Mouse (Mus musculus) thymus, adult 2 months (tissue): ENCODE results near the gene Dnah2. TPM values are rescaled to one million over a fixed set of nuclear protein-coding genes. Genes with fewer than 3 reads are reported as not detected.
"Not testable (repeated sequence)": the region's sequence is repeated elsewhere in the genome, so short reads cannot be mapped to it uniquely, and the experiment has no call there.

ENCODE experiments used
- DNase-seq: peaks from one replicate; pipeline ENCODE4 v3.0.0; 2021
- H3K27ac ChIP-seq: fragments of 200-500 bp; 2 replicates; pipeline ENCODE4 v1.5.1; 2012; ENCODE audit warnings: low read length, control low read depth; ENCODE audit not compliant: control insufficient read depth, insufficient read depth
- H3K27me3 ChIP-seq: fragments of 200-500 bp; 2 replicates; pipeline ENCODE4 v1.6.1; 2012; ENCODE audit warnings: mild to moderate bottlenecking, low read length, moderate library complexity, mixed read lengths; ENCODE audit not compliant: control insufficient read depth, insufficient read depth
- H3K36me3 ChIP-seq: fragments of 200-500 bp; 2 replicates; pipeline ENCODE4 v1.6.1; 2012; ENCODE audit warnings: mild to moderate bottlenecking, low read length, moderate library complexity; ENCODE audit not compliant: control insufficient read depth, insufficient read depth
- H3K4me1 ChIP-seq: fragments of 200-500 bp; replicated peaks from 2 replicates; pipeline ENCODE4 v1.6.1; 2012; ENCODE audit warnings: low read length; ENCODE audit not compliant: control insufficient read depth, insufficient read depth
- H3K4me3 ChIP-seq: fragments of 200-500 bp; 2 replicates; pipeline ENCODE4 v1.5.1; 2012; ENCODE audit warnings: mild to moderate bottlenecking, low read length, control low read depth, moderate library complexity; ENCODE audit not compliant: control insufficient read depth, insufficient read depth
- CTCF ChIP-seq: fragments of 200-500 bp; IDR thresholded peaks from 2 replicates; pipeline ENCODE4 v1.5.1; 2012; ENCODE audit warnings: mild to moderate bottlenecking, control low read depth, low read length, moderate library complexity, borderline replicate concordance; ENCODE audit not compliant: control insufficient read depth, poor library complexity, insufficient read depth; ENCODE audit errors: extremely low read depth
- POLR2A ChIP-seq: fragments of 200-500 bp; IDR thresholded peaks from 2 replicates; pipeline ENCODE4 v1.6.1; 2012; ENCODE audit warnings: mild to moderate bottlenecking, low read length, control low read depth, moderate library complexity; ENCODE audit not compliant: control insufficient read depth, poor library complexity, insufficient read depth; ENCODE audit errors: extremely low read depth
- WGBS: fragments of 180-500 bp; shearing (Covaris S2); methylation state at CpG from one replicate; pipeline ENCODE4 v1.1.7; 2018; 5-methylcytosine and 5-hydroxymethylcytosine counted together
- polyA plus RNA-seq: library from polyadenylated mRNA; depleted of rRNA; stranded (reverse); fragments of >200 nt; gene quantifications from 2 replicates; pipeline ENCODE4 v1.2.3, GENCODE M21; 2012

Dnah2 gene
- polyA plus RNA-seq, 1 experiment = 0.39 TPM

- DNase-seq = no peak
- no peak overlapping the region for H3K4me3 ChIP-seq
- TF ChIP-seq CTCF (no peak), POLR2A (no peak)
- H3K27ac ChIP-seq = no peak overlapping the region
- WGBS = 97% methylated on average over 66 of the region's 66 CpGs
- peaks cover 38% of the 10 kb centered on the region for H3K36me3 ChIP-seq
- H3K4me1 ChIP-seq = peaks cover 15% of the 10 kb centered on the region
- no peaks in the 10 kb centered on the region for H3K27me3 ChIP-seq
Measured at GRCm38 (mm10) chr11:69399201-69400082, 149.5 kb downstream of the Dnah2 start.

GRCm38 (mm10) chr11:69398486-69399200, 150.3 kb downstream of the Dnah2 start:
- no peak for TF ChIP-seq CTCF
- no peak for TF ChIP-seq POLR2A
- Histone ChIP-seq H3K4me3 (no peak overlapping the region), H3K4me1 (peaks cover 17% of the 10 kb centered on the region), H3K36me3 (peaks cover 30% of the 10 kb centered on the region), H3K27ac (no peak overlapping the region), H3K27me3 (no peaks in the 10 kb centered on the region)
- no peak for DNase-seq
- 91% methylated on average over 21 of the region's 21 CpGs for WGBS

GRCm38 (mm10) chr11:69398059-69398458, 150.9 kb downstream of the Dnah2 start, which contains the start of gene Tmem88:
Gene Tmem88, minus strand, starts transcription at chr11:69398234.
- H3K27me3 ChIP-seq = no peaks in the 10 kb centered on the region
- TF ChIP-seq POLR2A (no peak), CTCF (no peak)
- 79% methylated on average over 16 of the region's 16 CpGs for WGBS
- no peak for DNase-seq
- no peak within 1 kb of the TSS for H3K4me3 ChIP-seq
- peaks cover 25% of the 10 kb centered on the region for H3K36me3 ChIP-seq
- peaks cover 17% of the 10 kb centered on the region for H3K4me1 ChIP-seq
- no peak within 1 kb of the TSS for H3K27ac ChIP-seq

- no peak for DNase-seq
- 88% methylated on average over 24 of the region's 24 CpGs for WGBS
- no peak for TF ChIP-seq POLR2A
- TF ChIP-seq CTCF = no peak
- no peak overlapping the region for H3K27ac ChIP-seq
- no peak overlapping the region for H3K4me3 ChIP-seq
- peaks cover 24% of the 10 kb centered on the region for H3K36me3 ChIP-seq
- H3K4me1 ChIP-seq = peaks cover 17% of the 10 kb centered on the region
- no peaks in the 10 kb centered on the region for H3K27me3 ChIP-seq
Measured at GRCm38 (mm10) chr11:69397581-69398057, 151.3 kb downstream of the Dnah2 start.

- Histone ChIP-seq H3K36me3 (peaks cover 19% of the 10 kb centered on the region), H3K4me3 (peak overlapping the region; percentile 75; the same call in 1 of the 2 replicates), H3K27me3 (no peaks in the 10 kb centered on the region), H3K27ac (no peak overlapping the region), H3K4me1 (peaks cover 15% of the 10 kb centered on the region)
- WGBS = 54% methylated on average over 11 of the region's 11 CpGs
- DNase-seq = no peak
- TF ChIP-seq CTCF = no peak
- TF ChIP-seq POLR2A = no peak
Measured at GRCm38 (mm10) chr11:69396772-69397171, 152.1 kb downstream of the Dnah2 start.

DNA sequence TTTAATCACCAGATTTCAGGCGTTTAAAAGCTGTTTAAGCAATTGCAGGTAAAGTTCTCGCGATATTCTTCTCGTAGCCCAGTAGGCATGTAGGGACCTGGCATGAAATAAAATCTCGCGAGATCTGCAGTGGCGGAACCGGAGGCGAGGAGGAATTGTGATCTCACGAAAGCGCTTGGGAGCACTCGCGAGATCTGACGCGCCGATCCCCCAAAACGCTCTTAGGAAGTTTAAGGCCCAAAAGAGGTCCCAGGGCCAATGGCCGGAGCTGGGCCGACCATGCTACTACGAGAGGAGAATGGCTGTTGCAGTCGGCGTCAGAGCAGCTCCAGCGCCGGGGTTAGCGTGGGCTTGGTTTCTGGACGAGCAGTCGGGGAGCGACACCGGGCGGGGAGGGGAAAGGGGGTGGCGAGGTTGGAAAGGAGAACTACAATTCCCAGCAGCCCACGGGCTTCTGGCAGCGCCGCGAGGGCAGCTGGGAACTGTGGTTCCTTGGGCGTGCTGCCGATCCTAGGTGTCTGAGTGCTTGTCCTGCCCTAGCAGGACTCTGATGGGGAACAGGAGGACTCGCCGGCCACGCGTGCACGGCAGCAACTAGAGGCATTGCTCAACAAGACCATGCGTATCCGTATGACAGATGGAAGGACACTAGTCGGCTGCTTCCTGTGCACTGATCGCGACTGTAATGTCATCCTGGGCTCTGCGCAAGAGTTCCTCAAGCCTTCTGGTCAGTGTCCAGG, 153.1 kb downstream of the Dnah2 start:
- Histone ChIP-seq H3K4me3 (peak overlapping the region; percentile 77), H3K27ac (peak overlapping the region; percentile 77), H3K36me3 (peaks cover 16% of the 10 kb centered on the region), H3K4me1 (peaks cover 10% of the 10 kb centered on the region), H3K27me3 (no peaks in the 10 kb centered on the region)
- TF ChIP-seq CTCF (peak; percentile 62; the same call in 1 of the 2 replicates), POLR2A (0 out of 2 replicates have a peak, but pooled peaks have one; percentile 41)
- DNase-seq = peak; percentile 92
- under 1% methylated on average over 48 of the region's 48 CpGs for WGBS

DNA sequence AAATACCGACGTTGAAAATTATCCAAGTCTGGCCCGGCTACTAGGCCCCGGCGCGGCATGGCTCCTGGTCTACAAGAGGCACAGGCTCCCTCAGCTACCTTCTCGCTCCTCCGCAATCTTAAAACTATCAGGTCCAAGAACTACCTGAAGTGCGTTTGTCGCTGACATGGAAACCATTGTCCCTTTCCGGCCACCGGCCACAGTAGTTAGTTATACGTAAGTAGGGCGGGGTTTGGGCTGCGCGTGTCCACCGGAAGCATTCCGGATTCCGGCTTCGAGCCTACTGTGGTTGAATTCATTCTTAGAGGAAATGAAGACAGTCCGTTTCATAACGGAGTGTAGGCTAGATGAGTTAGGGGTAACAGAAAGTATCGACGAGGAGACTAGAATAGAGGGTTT, 153.7 kb downstream of the Dnah2 start, which contains the start of the genes Naa38 and Cyb5d1:
TSS of gene Naa38 (plus strand) at position 253 of the 399 bp plus-strand sequence.
TSS of gene Cyb5d1 (minus strand) at position 397 of the 399 bp plus-strand sequence.
- H3K27ac ChIP-seq = peak within 1 kb of the TSS; percentile 77
- not testable (repeated sequence) for H3K27me3 ChIP-seq, H3K36me3 ChIP-seq
- peak within 1 kb of the TSS; percentile 77 for H3K4me3 ChIP-seq
- H3K4me1 ChIP-seq = peaks cover 10% of the 10 kb centered on the region
- DNase-seq = peak; percentile 88
- WGBS = under 1% methylated on average over 24 of the region's 24 CpGs

DNA sequence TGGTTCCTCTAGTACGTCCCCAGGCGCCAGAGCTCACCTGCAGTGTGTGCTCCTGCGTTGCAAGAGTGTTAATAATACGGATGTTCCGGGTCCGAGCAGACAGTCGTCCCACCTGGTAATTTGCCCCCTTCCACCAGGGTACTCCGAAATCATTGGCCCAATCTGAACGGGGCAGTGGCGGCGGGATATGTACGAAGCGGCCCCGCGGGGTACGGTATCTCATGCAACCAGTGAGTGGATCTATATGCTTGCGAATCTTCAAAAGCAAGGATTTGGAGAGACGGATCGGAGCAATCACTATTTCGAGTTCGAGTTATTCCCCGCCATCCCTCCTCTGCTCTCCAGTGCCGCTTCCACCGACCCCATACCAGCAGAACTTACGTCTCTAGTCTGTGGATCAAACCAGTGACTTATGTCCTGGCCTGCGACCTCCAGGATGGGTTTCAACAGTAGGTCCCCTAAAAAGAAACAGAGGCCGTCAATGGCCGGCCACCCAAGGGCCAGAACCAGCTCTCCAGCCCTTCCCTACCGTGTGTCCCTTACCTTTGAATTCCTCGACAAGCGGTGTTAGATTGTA, 154.2 kb downstream of the Dnah2 start:
- WGBS = 1% methylated on average over 31 of the region's 31 CpGs
- Histone ChIP-seq H3K4me1 (peaks cover 10% of the 10 kb centered on the region), H3K27ac (peak overlapping the region; percentile 53; the same call in 1 of the 2 replicates), H3K4me3 (peak overlapping the region; percentile 77)
- not testable (repeated sequence) for DNase-seq, H3K27me3 ChIP-seq, H3K36me3 ChIP-seq
